Mouse (Mus musculus) intestine, embryonic 15.5 days (tissue): ENCODE data around the gene Tox2. TPM values are rescaled to one million over a fixed set of nuclear protein-coding genes. Genes with fewer than 3 reads are reported as not detected.

Source experiments
- ATAC-seq: fragments of 200-750 bp; cut with Nextera tagmentation; 2 replicates; pipeline ENCODE4 v1.8.0; 2017; ENCODE audit warnings: moderate TSS enrichment, moderate library complexity
- H3K27ac ChIP-seq: fragments of 300-500 bp; sonication (generic); 2 replicates; pipeline ENCODE4 v1.5.1; 2015; ENCODE audit warnings: mild to moderate bottlenecking, inconsistent platforms
- H3K27me3 ChIP-seq: fragments of 300-500 bp; sonication (generic); replicated peaks from 2 replicates; pipeline ENCODE4 v1.6.1; 2015; ENCODE audit warnings: inconsistent platforms
- H3K36me3 ChIP-seq: fragments of 300-500 bp; sonication (generic); 2 replicates; pipeline ENCODE4 v1.6.1; 2015; ENCODE audit warnings: inconsistent platforms
- H3K4me1 ChIP-seq: fragments of 300-500 bp; sonication (generic); replicated peaks from 2 replicates; pipeline ENCODE4 v1.6.1; 2015; ENCODE audit warnings: inconsistent platforms
- H3K4me2 ChIP-seq: fragments of 300-500 bp; sonication (generic); replicated peaks from 2 replicates; pipeline ENCODE4 v1.6.1; 2015; ENCODE audit warnings: mild to moderate bottlenecking, inconsistent platforms
- H3K4me3 ChIP-seq: fragments of 300-500 bp; sonication (generic); replicated peaks from 2 replicates; pipeline ENCODE4 v1.5.1; 2015; ENCODE audit warnings: inconsistent platforms
- H3K9ac ChIP-seq: fragments of 300-500 bp; sonication (generic); 2 replicates; pipeline ENCODE4 v1.6.1; 2015; ENCODE audit warnings: inconsistent platforms
- H3K9me3 ChIP-seq: fragments of 300-500 bp; sonication (generic); 2 replicates; pipeline ENCODE4 v1.6.1; 2016; ENCODE audit warnings: inconsistent platforms
- WGBS: fragments of 180-500 bp; shearing (Covaris S2); methylation state at CpG from one replicate; pipeline ENCODE4 v1.1.7; 2015; 5-methylcytosine and 5-hydroxymethylcytosine counted together
- polyA plus RNA-seq: library from polyadenylated mRNA; unstranded; fragments of >200 nt; fragmentation: Nextera tagmentation; extraction: Ambion mirVana; gene quantifications from 2 replicates; pipeline ENCODE4 v1.2.1, GENCODE M21; 2015

Gene Tox2
- polyA plus RNA-seq, 1 experiment from 2014 or later: 6.1 TPM

DNA sequence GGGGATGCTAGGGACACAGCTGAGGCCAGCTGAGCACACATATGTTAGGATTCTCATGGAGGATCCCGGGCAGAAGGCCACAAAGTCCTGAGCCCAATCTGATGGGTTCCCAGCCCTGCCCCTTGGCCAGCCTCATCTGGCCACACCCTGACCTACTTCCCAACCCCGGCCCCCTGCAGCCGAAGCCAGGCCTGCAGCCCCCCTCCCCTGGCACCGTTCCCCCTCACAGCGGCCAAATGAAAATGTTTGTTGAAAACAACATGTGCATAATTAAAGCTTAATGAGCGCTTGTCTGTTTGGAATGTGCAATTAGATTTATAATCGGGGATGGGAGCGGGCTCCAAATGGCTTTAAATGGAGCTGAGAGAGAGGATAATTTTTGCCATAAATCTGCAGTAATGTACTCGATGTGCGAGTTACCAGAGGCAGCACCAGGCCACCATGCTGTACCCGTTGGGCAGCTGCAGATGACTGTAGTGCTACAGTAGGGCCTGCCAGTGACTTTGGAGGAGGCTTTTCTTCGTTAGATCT, 35.1 kb downstream of the Tox2 start:
- Histone ChIP-seq H3K27ac (no peak overlapping the region), H3K9ac (no peak overlapping the region), H3K9me3 (no peaks in the 10 kb centered on the region), H3K4me3 (no peak overlapping the region), H3K4me2 (no peak overlapping the region), H3K36me3 (no peaks in the 10 kb centered on the region), H3K4me1 (0 out of 2 replicates have a peak, but pooled peaks cover 9% of the 10 kb centered on the region), H3K27me3 (peaks cover 2% of the 10 kb centered on the region; the same call in 1 of the 2 replicates)
- no peak for ATAC-seq
- 59% methylated on average over 12 of the region's 12 CpGs for WGBS

DNA sequence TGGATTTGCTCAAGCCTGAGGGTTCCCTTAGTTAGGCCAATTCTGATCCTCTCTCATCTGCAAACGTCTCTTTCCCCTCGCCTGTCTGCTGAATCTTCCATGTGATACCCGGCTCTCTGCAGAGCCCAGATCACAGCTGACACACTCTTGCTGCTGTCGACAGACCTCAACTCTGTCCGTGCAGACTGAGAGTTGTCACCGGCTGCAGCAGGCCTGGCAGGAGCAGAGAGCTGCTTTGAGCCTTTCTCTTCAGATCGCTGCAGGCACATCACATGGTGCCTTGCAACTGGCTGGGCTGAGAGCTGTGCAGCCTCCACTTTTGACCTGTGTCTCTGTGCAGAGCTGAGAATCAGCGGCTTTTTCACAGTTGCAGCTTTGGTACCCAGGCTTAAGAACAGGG, 37.0 kb downstream of the Tox2 start:
- Histone ChIP-seq H3K27me3 (no peaks in the 10 kb centered on the region), H3K4me2 (no peak overlapping the region), H3K9ac (no peak overlapping the region), H3K4me3 (no peak overlapping the region), H3K9me3 (no peaks in the 10 kb centered on the region), H3K27ac (no peak overlapping the region), H3K36me3 (no peaks in the 10 kb centered on the region), H3K4me1 (0 out of 2 replicates have a peak, but pooled peaks cover 9% of the 10 kb centered on the region)
- WGBS: 46% methylated on average over 8 of the region's 8 CpGs
- ATAC-seq: peak; percentile 7; the same call in 1 of the 2 replicates

DNA sequence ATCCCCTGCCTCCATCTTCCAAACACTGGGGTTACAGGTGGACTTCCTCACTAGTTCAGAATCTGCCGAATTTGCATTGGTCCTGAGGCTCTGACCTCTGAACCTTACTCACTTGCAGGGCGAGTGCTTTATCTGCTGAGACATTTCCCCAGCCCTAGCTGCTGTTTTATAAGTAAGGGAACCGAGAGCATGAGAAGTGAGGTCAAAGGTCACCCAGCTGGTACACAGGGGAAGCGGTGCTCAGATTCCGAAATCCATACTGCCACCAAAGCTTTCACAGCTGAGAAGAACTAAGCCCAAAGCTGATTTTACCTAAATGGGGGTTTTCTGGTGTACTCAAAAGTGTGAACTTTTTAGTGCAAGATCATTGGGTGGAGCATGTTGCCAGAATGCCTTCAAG, 38.9 kb downstream of the Tox2 start:
- 17% methylated on average over 5 of the region's 5 CpGs for WGBS
- peak; percentile 55 for ATAC-seq
- no peak overlapping the region for H3K4me2 ChIP-seq
- no peaks in the 10 kb centered on the region for H3K36me3 ChIP-seq
- no peaks in the 10 kb centered on the region for H3K9me3 ChIP-seq
- no peaks in the 10 kb centered on the region for H3K27me3 ChIP-seq
- H3K9ac ChIP-seq: no peak overlapping the region
- no peak overlapping the region for H3K4me3 ChIP-seq
- H3K4me1 ChIP-seq: 0 out of 2 replicates have a peak, but pooled peaks cover 9% of the 10 kb centered on the region
- no peak overlapping the region for H3K27ac ChIP-seq

DNA sequence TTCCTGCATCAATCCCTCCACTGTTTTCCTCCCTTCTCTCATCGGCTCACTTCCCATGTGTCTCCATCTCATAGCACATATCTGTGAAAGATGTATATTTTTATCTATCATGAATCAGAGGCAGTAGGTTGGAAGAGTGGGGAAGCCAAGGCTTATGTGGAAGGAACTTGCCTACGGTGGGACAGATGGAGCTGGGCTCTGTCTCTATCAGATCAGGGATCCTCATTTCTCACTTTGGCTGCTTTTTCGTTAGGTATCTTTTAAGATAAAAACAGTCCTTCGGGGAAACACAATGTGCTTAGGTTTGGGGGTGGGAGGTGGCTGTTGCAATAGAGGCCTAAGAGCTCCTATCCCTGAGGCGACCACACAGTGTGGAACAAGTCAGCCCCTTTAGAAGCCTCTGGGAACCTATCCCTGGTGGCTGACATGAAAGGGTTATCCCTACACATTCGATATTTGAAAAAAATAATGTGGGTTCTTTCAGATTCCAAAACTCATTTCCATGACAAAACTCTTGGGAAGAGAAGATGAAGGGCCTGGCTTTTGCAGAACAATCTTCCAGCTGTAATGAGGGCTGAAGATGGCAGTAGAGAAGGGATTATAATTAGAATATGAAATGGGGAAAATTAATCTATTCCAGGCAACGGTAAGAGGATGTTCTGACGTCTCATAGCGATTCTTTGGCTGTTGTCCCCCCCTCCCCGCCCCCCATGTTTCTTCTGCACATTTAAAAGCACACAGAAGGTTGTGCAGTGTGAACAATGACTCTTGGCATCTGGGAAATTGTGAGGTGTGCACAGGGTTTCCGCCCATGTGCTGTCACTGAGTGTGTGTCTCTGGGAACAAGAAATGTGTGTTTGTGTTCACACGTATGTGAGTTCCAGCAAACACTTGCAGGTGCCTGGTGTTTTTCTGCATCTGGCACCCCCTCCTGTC, 41.3 kb downstream of the Tox2 start:
- Histone ChIP-seq H3K27ac (no peak overlapping the region), H3K36me3 (no peaks in the 10 kb centered on the region), H3K9me3 (no peaks in the 10 kb centered on the region), H3K9ac (no peak overlapping the region), H3K4me2 (no peak overlapping the region), H3K4me3 (no peak overlapping the region), H3K4me1 (0 out of 2 replicates have a peak, but pooled peaks cover 3% of the 10 kb centered on the region), H3K27me3 (no peaks in the 10 kb centered on the region)
- ATAC-seq: no peak
- WGBS: 77% methylated on average over 12 of the region's 12 CpGs

DNA sequence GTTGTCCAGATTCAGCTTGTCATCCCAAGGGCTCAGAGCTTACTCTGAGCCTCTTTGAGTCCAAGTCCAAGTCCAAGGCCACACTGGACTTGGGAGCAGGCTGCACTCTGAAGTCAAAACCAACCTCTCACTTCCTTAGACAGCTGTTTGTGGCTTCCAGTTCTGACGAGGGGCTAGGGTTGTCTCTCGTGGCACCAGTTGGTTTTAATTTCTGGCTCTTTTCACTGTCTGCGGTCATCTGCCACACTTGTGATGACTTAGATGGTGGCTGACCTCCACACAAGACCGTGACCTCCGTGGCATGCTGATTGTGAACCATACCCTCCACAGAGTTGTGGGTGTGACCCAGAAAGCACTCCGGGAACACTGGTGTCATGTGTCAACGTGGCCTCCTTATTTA, 46.0 kb downstream of the Tox2 start:
- no peak for ATAC-seq
- no peak overlapping the region for H3K27ac ChIP-seq
- H3K36me3 ChIP-seq: no peaks in the 10 kb centered on the region
- no peak overlapping the region for H3K4me3 ChIP-seq
- no peak overlapping the region for H3K4me2 ChIP-seq
- 73% methylated on average over 7 of the region's 7 CpGs for WGBS
- no peaks in the 10 kb centered on the region for H3K27me3 ChIP-seq
- no peaks in the 10 kb centered on the region for H3K9me3 ChIP-seq
- H3K4me1 ChIP-seq: no peaks in the 10 kb centered on the region; the same call in 1 of the 2 replicates
- H3K9ac ChIP-seq: no peak overlapping the region

DNA sequence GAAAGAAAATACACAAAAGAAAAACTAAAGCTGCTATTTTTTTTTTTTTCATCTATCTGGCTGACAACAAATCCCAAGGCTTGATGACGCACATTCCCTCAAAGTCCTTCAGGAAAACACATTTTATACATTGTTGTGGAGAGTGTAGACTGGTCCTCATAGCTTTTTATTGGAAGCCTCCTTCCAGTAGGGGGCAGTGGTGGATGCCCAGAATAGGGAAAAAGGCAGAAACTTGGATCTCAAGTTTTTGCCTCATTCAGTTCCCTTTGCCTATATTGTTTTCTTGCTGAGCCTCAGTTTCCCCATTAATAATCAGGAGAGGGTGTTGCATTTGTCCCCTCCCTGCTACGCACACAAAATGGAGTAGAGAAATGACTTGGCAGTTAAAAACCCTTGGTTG, 49.7 kb downstream of the Tox2 start:
- WGBS: 92% methylated on average over 2 of the region's 2 CpGs
- no peak overlapping the region for H3K4me3 ChIP-seq
- no peaks in the 10 kb centered on the region; the same call in 1 of the 2 replicates for H3K4me1 ChIP-seq
- no peak overlapping the region for H3K27ac ChIP-seq
- H3K4me2 ChIP-seq: no peak overlapping the region
- H3K36me3 ChIP-seq: no peaks in the 10 kb centered on the region
- no peak for ATAC-seq
- no peaks in the 10 kb centered on the region for H3K9me3 ChIP-seq
- no peaks in the 10 kb centered on the region for H3K27me3 ChIP-seq
- no peak overlapping the region for H3K9ac ChIP-seq

DNA sequence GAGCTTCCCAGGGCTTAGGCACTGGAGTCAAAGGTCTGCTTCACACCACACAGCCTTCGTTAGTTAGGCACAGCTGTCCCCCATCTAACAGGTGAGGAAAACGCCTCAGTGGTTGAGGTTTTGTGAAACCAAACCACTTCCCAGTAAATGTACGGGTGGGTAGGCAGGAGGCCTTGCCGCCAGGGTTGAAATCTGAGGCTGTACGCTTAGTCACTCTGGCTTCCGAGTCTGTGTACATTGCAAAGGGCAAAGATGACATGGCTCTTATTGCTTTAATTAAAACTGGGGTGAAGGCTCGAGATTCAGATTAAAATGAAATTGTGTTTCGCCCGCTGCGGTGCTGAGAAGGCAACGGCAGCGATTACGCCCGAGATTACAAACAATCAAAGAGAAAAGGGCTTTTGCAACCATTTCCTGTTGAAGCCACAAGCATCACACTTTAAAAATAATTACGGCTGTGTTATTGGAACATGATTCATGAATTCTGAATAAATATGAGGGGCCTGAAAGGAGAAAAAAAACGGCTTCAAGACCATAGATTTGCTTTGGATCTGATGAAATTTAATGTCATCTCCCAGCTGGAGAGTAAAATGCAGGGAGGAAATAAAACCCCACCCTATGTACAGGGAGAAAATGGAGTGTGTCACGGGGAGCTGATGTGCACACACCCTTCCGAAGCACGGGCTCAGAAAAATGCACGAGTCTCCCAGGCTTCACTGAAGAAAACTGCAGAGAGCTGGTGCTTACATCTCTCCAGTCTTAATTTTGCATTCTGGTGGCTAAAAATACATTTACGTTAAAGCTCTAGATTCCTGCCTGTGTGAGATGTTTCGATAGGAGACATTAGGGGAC, 50.5 kb downstream of the Tox2 start:
- H3K36me3 ChIP-seq: no peaks in the 10 kb centered on the region
- H3K4me2 ChIP-seq: no peak overlapping the region
- 0 out of 2 replicates have a peak, but pooled peaks have one; percentile 52 for ATAC-seq
- H3K9me3 ChIP-seq: no peaks in the 10 kb centered on the region
- H3K9ac ChIP-seq: no peak overlapping the region
- H3K27me3 ChIP-seq: no peaks in the 10 kb centered on the region
- no peaks in the 10 kb centered on the region; the same call in 1 of the 2 replicates for H3K4me1 ChIP-seq
- no peak overlapping the region for H3K4me3 ChIP-seq
- WGBS: 62% methylated on average over 22 of the region's 22 CpGs
- no peak overlapping the region for H3K27ac ChIP-seq

DNA sequence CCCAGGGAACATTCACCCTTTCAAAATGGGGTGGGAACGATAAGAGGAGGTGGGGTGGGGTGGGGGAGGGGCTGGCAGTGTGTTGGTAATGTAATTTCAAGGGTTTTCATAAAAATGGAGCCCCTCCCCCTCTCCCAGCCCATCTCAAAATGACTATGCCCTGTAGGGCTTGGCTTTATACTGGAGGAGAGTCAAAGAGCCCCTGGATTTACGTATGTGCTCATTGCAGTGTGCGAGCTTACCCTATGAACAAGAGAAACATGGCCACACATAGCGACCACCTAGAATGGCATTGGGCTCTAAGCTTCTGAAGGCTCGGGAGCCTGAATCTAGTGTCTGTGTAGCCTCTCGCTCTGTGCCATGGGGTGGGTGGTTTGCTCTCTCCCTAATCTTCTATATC, 51.3 kb downstream of the Tox2 start:
- H3K4me1 ChIP-seq: no peaks in the 10 kb centered on the region; the same call in 1 of the 2 replicates
- no peaks in the 10 kb centered on the region for H3K36me3 ChIP-seq
- H3K9me3 ChIP-seq: no peaks in the 10 kb centered on the region
- no peak overlapping the region for H3K4me3 ChIP-seq
- no peaks in the 10 kb centered on the region for H3K27me3 ChIP-seq
- H3K9ac ChIP-seq: no peak overlapping the region
- no peak for ATAC-seq
- H3K4me2 ChIP-seq: no peak overlapping the region
- no peak overlapping the region for H3K27ac ChIP-seq
- WGBS: 85% methylated on average over 6 of the region's 6 CpGs

DNA sequence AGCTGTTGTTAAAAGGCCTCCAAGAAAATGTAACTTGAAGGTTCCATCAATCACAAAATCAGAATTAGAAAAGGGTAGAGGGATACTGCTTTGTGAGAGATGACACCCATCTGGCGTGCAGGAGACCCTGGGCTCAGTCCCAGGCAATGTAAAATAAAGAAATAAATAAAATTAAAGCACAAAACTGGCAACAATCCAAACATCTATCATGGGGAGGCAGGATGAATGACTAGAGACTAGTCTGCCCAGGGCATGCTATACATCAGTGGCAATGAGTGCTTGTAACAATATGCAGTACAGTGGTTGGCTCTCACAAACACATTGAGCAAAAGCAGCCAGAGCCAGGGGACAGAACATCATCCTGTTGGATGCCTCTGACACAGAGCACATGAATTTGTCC, 53.8 kb downstream of the Tox2 start:
- Histone ChIP-seq H3K4me1 (peaks cover 3% of the 10 kb centered on the region), H3K27me3 (no peaks in the 10 kb centered on the region), H3K4me2 (no peak overlapping the region), H3K9ac (no peak overlapping the region), H3K4me3 (no peak overlapping the region), H3K36me3 (no peaks in the 10 kb centered on the region), H3K27ac (no peak overlapping the region), H3K9me3 (no peaks in the 10 kb centered on the region)
- ATAC-seq: no peak
- WGBS: 36% methylated on average over 1 of the region's 1 CpGs

DNA sequence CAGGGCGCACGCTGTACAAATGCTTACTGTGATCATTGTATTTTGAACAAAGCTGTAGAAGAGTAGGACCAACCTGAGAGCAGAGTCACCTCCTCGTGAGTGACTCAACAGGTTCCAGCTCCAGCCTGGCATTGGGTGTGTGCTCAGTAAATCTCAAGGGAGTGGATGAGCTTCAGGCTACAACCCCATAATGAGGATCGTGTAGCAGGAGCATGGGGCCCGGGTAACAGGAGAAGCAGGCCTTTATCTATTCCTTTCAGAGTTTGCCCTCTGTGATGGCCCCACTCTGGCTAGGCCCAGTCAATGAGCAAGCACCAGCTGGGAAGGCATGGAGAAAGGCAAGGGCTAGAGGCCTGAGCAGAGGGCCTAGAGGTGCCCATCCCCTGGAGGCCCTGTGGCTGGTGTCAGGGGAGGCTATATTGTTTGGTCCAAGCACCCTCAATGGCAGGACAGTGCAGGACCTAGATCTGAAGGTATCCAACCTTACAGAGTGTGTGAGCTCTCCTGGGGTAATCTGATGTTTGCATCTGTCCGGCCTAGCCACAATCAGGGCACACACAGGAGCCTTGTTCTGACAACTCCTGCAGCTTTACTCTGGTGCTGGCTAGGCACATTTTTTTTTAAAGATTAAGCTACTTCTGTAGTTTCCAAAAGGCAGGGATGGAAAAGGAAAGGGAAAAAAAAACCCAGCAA, 58.6 kb downstream of the Tox2 start:
- Histone ChIP-seq H3K9ac (no peak overlapping the region), H3K9me3 (no peaks in the 10 kb centered on the region), H3K36me3 (no peaks in the 10 kb centered on the region), H3K4me1 (peaks cover 3% of the 10 kb centered on the region; the same call in 1 of the 2 replicates), H3K4me3 (no peak overlapping the region), H3K27ac (no peak overlapping the region), H3K4me2 (no peak overlapping the region), H3K27me3 (no peaks in the 10 kb centered on the region)
- 72% methylated on average over 6 of the region's 6 CpGs for WGBS
- ATAC-seq: peak; percentile 84

DNA sequence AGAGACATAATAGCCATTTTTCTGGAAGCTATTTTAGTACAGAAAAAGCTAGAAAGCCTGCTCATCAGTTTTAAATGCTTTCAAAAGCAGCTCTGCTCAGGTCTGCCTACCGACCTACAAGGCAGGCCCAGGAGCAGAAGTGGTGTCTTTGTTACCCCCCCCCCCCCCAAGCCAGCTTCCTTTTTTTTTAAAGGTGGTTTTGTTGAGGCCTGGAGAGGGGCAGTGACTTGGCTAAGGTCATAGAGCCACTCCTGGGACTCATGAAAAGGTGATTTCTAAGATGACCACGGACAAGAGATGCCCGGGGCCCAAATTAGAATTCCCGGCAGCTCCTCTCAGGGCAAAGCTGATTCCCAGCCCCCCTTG, 59.1 kb downstream of the Tox2 start:
- ATAC-seq: no peak
- Histone ChIP-seq H3K4me2 (no peak overlapping the region), H3K9ac (no peak overlapping the region), H3K4me3 (no peak overlapping the region), H3K27ac (no peak overlapping the region), H3K27me3 (no peaks in the 10 kb centered on the region), H3K4me1 (peaks cover 3% of the 10 kb centered on the region; the same call in 1 of the 2 replicates), H3K36me3 (no peaks in the 10 kb centered on the region), H3K9me3 (no peaks in the 10 kb centered on the region)
- 85% methylated on average over 4 of the region's 4 CpGs for WGBS

DNA sequence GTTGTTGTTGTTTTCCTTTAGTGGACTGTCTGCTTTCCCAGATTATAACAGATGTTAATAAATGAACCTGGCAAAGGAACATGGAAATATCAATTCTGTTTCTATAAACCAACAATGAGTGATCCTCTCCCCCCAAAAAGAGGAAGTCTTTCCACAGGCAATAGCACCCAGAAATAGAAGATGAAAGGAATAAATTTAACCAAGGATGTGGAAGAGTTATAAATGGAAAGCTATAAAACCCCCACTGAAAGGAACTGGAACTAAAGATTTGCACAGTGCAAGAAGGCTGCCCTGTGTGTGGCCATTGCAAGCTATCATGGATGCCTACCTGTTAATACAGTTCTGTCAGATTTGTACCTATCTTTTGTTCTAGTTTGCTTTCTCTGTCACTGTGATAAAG, 64.2 kb downstream of the Tox2 start:
- Histone ChIP-seq H3K36me3 (no peaks in the 10 kb centered on the region), H3K4me1 (no peaks in the 10 kb centered on the region), H3K4me3 (no peak overlapping the region), H3K9ac (no peak overlapping the region), H3K27ac (no peak overlapping the region), H3K4me2 (no peak overlapping the region), H3K27me3 (no peaks in the 10 kb centered on the region), H3K9me3 (no peaks in the 10 kb centered on the region)
- no peak for ATAC-seq
